Mouse (Mus musculus) megakaryocyte, embryonic 14.5 days (primary cell): ENCODE measurements around the gene Bscl2.

Experiments
- FLI1 ChIP-seq: IDR thresholded peaks from 2 replicates; pipeline ENCODE4 v1.6.1; 2012; ENCODE audit warnings: low read length, inconsistent platforms, mixed read lengths
- GATA1 ChIP-seq: IDR thresholded peaks from 3 replicates; pipeline ENCODE4 v1.6.1; 2012; ENCODE audit warnings: mixed read lengths, low read length, inconsistent platforms, borderline replicate concordance

DNA sequence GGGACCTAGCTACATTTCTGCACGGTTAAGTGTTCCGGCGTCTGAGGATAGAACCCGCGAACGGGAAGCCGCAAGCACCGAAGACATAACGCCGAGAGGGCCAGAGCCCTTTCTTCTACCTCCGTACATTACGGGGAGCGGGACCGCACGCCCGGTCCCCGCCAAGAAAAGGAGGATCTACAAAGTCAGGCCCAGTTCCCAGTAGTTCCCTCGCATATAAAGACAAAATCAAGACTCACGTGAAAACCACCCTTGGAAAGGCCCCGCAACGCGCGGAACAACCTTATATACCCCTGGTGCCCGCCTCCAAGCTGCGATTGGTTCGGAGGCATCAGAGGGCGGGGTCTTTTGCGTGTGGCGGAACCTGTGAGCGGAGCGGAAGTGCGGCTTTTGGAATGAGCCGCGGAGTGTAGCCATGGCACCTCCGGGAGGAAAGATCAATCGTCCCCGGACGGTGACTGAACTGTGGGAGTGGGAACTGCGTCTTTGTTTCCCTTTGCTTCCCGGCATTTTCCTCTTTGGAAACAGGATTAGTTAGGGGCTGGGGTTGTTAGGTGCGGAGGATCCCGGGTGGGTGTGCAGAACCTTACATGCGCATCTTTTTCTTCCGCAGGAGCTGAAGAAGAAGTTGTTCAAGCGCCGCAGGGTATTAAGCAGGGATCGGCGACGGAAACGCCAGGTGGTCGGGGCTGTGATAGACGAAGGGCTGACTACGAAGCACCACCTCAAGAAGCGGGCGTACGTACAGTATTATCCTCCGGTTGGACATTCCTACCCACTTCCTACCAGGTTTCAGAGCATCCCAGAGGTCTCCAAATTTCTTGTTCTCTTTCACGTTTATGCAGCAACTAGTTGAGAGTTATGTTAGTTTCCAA lies 51.5 kb downstream of the Bscl2 start, which contains the start of the genes 1810009A15Rik and Gm49416:
- no peak for TF ChIP-seq FLI1
- TF ChIP-seq GATA1: no peak
